Mouse (Mus musculus) heart, postnatal 25 days (tissue): ENCODE measurements at regions not wholly inside any gene's neighbourhood (a gene's known extent, or its start where the extent isn't known, plus 50 kb on each side); places are given as distances from the start of the nearest gene placed in this dataset.
A peak's percentile ranks its signal among the peaks of the same experiment; 100 is the strongest.
"Not testable (repeated sequence)": the region's sequence is repeated elsewhere in the genome, so short reads cannot be mapped to it uniquely, and the experiment has no call there.

ENCODE experiments used
- DNase-seq: peaks from one replicate; pipeline ENCODE4 v3.0.0; 2022; ENCODE audit warnings: low spot score
- intact Hi-C: fragments of 180-260 bp; cut with DNase I; formaldehyde crosslinking; loops from one replicate; pipeline ENCODE4 v1.15.1; 2025

DNA sequence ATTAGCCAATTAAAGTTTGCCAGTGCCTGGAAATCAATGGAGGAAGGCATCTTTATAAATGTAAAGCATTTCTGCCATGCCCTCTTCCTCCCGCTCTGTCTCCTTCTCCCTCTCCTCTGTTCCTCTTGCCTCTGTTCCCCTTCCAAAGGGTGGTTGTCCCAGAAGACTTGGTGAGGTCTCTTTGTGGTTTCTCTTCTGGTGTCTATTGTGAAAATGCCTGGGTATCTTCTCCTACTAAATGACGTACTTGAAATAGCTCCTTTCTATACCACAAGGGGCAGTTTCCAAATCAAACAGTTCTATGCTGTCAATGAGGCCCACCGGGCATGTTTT lies 202.1 kb downstream of the Cd47 start:
- intact Hi-C loops = loop anchor here (5.0 kb wide), 1 partner anchor 145 kb away; no protein-coding TSS in a partner anchor

DNA sequence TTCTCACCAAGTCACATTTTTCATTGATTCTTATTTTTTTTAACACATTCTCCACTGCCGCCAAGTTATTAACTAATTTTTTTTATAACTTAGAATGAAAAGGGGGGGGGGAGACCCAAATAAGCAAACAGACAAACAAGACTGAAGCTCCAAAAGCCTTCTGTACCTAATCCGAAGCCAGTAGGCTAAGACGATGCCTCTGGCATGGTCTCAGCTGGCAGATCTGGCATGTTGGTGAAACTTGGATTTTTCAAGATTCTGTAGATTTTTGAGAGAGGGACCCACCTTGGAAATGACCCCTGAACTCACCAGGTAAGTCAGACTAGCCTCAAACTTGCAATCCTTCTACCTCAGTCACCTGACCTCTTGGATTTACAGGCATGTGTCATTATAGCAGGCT lies 208.7 kb downstream of the Cd47 start:
- DNase-seq = no peak
- intact Hi-C loops = no loop called here

More for the DNA sequence above, 202.1 kb downstream of the Cd47 start:
- no peak for DNase-seq

GRCm38 (mm10) chr16:50009542-50009941 lies 209.2 kb downstream of the Cd47 start:
- intact Hi-C loops = no loop called here
- no peak for DNase-seq

DNA sequence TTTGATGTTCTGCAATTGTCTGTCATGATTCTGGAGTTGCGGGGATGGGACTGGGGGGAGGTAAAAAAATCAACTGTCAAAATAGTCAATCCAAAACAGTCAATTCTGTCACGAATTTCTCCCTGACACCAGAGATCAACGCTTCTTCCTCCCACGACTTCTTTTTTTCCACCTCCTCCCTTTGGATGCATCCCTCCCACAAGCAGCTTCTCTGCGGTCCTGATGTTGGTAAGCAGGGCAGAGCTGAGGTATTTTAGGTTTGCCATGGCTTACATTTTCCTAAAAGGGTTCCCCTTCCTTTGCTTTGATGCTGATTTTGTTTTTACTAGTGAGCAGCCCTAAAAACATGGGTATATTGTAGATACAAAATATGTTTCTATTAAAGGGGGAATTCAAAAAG lies 209.7 kb downstream of the Cd47 start:
- intact Hi-C loops = no loop called here
- DNase-seq = no peak

- intact Hi-C loops = no loop called here
These were observed 210.2 kb downstream of the Cd47 start for GRCm38 (mm10) chr16:50010532-50010971.

GRCm38 (mm10) chr16:50023885-50024284 lies 223.6 kb downstream of the Cd47 start:
- intact Hi-C loops = no loop called here
- no peak for DNase-seq

More at GRCm38 (mm10) chr16:50010532-50010971, 210.2 kb downstream of the Cd47 start:
- DNase-seq = peak; percentile 27

DNA sequence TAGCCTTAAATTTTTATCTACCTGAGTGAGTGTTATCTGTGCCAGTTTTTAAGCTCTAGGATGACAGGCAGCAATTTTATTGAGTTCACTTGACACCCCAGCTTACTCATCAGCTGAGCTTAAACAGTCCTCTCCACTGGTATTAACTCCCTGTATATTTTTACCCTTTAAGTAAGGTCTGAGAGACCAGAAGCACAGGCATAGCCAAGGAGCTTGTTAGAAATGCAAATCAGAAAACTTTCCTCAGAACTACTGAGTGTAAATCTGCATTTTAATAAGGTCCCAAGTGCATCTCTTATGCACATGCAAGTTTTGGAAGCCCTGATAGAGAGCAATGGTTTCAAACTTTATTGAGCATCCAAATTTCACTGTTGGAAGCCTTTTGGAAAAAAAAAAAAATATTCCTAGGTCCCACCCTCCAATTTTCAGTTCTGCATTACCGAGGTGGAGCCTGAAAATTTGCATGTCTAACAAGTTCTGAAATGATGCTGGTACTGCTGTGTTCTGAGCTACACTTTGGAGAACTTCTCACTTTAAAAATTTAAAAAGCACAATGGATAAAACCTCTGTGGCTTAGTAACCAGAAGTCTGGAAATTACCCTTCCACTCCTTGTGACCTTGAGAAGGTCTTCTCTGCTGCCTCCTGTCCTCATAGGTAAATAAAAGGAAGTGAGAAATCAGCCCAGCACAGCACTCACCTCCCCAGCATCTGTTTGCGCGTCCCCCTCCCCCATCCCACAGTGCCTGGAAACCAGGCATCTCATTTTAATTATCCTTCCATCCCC lies 226.0 kb downstream of the Cd47 start:
- DNase-seq = no peak
- intact Hi-C loops = no loop called here

DNA sequence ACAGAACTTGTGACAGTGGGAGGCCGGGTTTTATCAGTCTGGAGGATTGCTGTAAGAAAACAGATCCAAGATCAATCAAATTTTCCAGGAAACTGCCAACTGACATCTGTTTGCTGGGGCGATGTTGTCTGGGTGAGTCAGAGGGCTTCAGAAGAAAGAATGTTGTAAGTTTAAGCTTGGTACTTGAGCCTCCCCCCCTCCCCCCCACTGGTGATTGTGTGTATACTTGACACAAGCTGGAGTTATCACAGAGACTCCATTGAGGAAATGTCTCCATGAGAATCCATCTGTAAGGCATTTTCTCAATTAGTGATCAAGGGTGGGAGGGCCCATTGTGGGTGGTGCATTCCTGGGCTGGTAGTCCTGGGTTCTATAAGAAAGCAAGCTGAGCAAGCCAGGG lies 226.9 kb downstream of the Cd47 start:
- no peak for DNase-seq
- intact Hi-C loops = no loop called here

GRCm38 (mm10) chr16:50029711-50030110 lies 229.4 kb downstream of the Cd47 start:
- no peak for DNase-seq
- intact Hi-C loops = loop anchor here (5.0 kb wide), 1 partner anchor 262 kb away; no protein-coding TSS in a partner anchor

- intact Hi-C loops = loop anchor here (5.0 kb wide), 1 partner anchor 263 kb away; no protein-coding TSS in a partner anchor
- not testable (repeated sequence) for DNase-seq
These were observed 230.0 kb downstream of the Cd47 start for GRCm38 (mm10) chr16:50030355-50030754.

- intact Hi-C loops = loop anchor here (5.0 kb wide), 1 partner anchor 264 kb away; no protein-coding TSS in a partner anchor
- DNase-seq = no peak
These were observed 230.6 kb downstream of the Cd47 start for GRCm38 (mm10) chr16:50030905-50031369.

DNA sequence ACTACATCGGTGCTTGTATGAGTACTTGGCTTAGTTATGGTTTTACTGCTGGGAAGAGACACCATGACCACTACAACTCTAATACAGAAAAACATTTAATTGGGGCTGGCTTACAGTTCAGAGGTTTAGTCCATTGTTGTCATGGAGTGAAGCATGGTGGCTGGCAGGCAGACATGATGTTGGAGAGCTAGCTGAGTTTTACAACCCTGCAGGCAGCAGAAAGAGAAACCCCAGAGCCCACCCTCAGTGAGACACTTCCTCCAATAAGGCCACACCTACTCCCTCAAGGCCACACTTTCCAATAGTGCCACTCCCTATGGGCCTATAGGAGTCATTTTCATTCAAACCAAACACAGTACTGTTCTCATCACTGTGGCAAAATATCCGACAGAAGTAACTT lies 232.5 kb downstream of the Cd47 start:
- intact Hi-C loops = loop anchor here (5.0 kb wide), 1 partner anchor 265 kb away; no protein-coding TSS in a partner anchor
- DNase-seq = no peak

GRCm38 (mm10) chr16:50036296-50036734 lies 236.0 kb downstream of the Cd47 start:
- no peak for DNase-seq
- intact Hi-C loops = loop anchor here (5.0 kb wide), 1 partner anchor 179 kb away; no protein-coding TSS in a partner anchor

DNA sequence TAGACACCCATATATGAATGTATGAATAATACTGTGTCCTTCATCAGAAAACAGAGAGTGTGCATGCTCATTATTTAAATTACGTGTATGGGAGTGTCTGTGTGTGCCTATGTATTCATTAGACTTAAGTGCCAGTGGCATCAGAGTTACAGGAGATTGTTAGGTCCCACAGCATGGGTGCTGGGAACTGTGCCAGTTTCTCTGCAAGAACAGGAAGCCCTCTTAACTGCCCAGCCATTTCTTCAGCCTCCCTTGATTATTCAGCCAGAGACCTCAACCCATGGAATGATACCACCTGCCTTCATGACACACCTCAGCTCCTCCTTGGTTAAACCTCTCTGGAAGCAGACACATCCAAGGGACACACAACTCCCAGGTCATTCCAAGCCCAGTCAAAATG lies 243.8 kb downstream of the Cd47 start:
- no peak for DNase-seq
- intact Hi-C loops = loop anchor here (5.0 to 10.0 kb wide), 3 partner anchors 92 to 691 kb away; no protein-coding TSS in a partner anchor

DNA sequence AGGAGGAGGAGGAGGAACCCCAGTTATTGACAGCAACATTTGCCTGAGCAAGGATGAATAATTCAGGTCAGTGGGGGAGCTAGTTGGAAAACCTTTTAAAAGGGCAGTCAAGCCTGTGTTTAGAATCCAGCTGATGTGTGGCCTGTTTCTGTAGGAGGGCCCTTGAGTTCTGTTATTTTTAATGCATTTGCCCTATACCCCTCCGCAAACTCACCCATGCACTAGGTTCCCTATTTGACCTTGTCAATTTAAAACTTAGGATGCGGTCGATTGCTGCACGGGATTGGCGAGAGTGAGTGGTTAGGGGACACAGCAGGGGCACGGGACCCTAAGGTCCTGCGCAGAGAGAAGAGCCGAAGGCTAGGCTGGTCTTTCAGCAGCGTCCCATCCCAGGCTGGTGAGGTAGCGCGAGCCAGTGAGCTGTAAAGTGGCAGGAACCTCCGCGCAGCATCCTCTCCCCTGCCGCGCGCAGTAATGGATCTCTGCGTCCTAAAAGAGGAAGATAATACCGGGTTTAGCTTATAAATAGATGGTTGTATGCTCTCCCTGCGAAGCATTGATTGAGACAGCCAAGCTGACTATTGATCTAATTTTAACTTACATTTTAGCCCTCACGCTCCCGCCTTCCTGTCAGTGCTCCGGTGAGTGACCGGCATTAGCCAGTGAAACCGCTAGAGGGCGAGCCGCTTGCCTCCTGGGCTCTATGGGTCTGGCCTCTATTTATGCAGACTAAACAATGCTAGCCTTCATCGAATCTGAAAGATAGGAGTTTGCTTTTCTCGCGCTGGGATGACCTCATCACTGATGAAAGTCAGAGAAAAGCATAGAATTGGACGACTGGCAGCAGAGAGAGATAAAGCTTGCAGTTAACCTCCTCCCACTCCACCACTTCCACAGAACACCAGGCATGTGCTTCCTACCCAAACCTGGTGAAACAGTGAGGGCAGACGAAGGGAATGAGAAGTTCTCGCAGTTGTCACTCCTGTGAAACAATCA lies 245.5 kb downstream of the Cd47 start:
- peak; percentile 13 for DNase-seq
- intact Hi-C loops = loop anchor here (5.0 to 10.0 kb wide), 3 partner anchors 259 to 689 kb away; no protein-coding TSS in a partner anchor

- intact Hi-C loops = no loop called here
- DNase-seq = no peak
These were observed 263.2 kb downstream of the Cd47 start for GRCm38 (mm10) chr16:50063540-50063939.

- DNase-seq = no peak
These were observed 265.2 kb downstream of the Cd47 start for GRCm38 (mm10) chr16:50065336-50066082.

DNA sequence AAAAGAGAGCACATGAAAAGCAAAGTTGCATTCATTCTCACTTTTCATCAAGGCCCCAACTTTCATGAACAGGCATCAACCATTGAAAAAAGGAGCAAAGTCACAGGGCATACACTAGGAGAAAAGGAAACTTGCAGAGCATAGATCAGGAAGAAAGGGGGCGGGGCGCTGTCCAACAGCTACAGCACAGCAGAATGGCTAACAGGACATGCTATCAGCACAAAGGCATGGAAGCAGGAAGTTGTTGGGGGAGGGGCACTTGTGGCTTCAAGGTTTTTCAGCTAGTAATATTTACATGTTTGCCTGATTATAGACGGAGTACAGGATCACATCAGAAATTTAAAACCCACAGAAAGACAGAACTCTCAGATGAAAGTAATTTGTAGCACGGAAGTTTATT lies 268.7 kb downstream of the Cd47 start:
- intact Hi-C loops = no loop called here
- DNase-seq = no peak

More at GRCm38 (mm10) chr16:50065336-50066082, 265.2 kb downstream of the Cd47 start:
- intact Hi-C loops = no loop called here

- no peak for DNase-seq
- intact Hi-C loops = no loop called here
These were observed 270.4 kb downstream of the Cd47 start for GRCm38 (mm10) chr16:50070728-50071127.
